In genomic region chr5:4040372-4040771, GRCm38 (mm10) we compare ENCODE assay signal across 10 mouse cellular contexts.
DNase-seq lines count a peak whose midpoint lies in the region; ATAC-seq and TF ChIP-seq lines count a peak whose summit lies in the region.
"Had no signal": no experiment of that assay in that cellular context is flagged by ENCODE, and none has a peak within 500 bp of the region (broad histone marks: within the 10 kb centered on the region; RNA-seq: fewer than 3 reads in every experiment).

No protein-coding gene starts in this region.

- no peak overlapping the region for H3K27ac ChIP-seq in kidney, postnatal 0 days
- H3K27ac ChIP-seq in bone marrow, adult 2 months (ENCODE audit: control insufficient read depth, insufficient read depth, low read depth, low read length, poor library complexity) = no peak overlapping the region
- no peak overlapping the region for H3K27ac ChIP-seq in neural tube, embryonic 15.5 days (replicated peaks)
- no peak overlapping the region for H3K27ac ChIP-seq in heart, embryonic 10.5 days
- H3K27ac ChIP-seq: midbrain, embryonic 12.5 days had no signal

- no peaks in the 10 kb centered on the region for H3K4me1 ChIP-seq in kidney, postnatal 0 days (replicated peaks; ENCODE audit: insufficient read depth, low read length)
- H3K4me1 ChIP-seq in bone marrow, adult 2 months (ENCODE audit: control insufficient read depth, insufficient read depth, low read length) = no peaks in the 10 kb centered on the region
- H3K4me1 ChIP-seq in neural tube, embryonic 15.5 days = no peaks in the 10 kb centered on the region
- H3K4me1 ChIP-seq in heart, embryonic 10.5 days = no peaks in the 10 kb centered on the region
- H3K4me1 ChIP-seq: midbrain, embryonic 12.5 days had no signal

- POLR2A ChIA-PET in Patski (lab: Charles Lee) = interaction anchor here (0.6 kb wide), 1 partner anchor 68 kb away, joined by 5 read pairs; no protein-coding TSS in a partner anchor

- no peak overlapping the region for H3K4me3 ChIP-seq in kidney, postnatal 0 days (replicated peaks; ENCODE audit: low read depth, low read length)
- H3K4me3 ChIP-seq in bone marrow, adult 2 months (replicated peaks; ENCODE audit: control insufficient read depth, low read depth, low read length) = no peak overlapping the region
- H3K4me3 ChIP-seq in neural tube, embryonic 15.5 days (replicated peaks) = no peak overlapping the region
- no peak overlapping the region for H3K4me3 ChIP-seq in heart, embryonic 10.5 days
- H3K4me3 ChIP-seq: midbrain, embryonic 12.5 days had no signal

- no peaks in the 10 kb centered on the region for H3K27me3 ChIP-seq in kidney, postnatal 0 days (ENCODE audit: insufficient read depth, low read length)
- H3K27me3 ChIP-seq in Patski = no peaks in the 10 kb centered on the region
- no peaks in the 10 kb centered on the region for H3K27me3 ChIP-seq in neural tube, embryonic 15.5 days (replicated peaks)
- no peaks in the 10 kb centered on the region for H3K27me3 ChIP-seq in heart, embryonic 10.5 days (ENCODE audit: insufficient read depth, poor library complexity, severe bottlenecking)
- H3K27me3 ChIP-seq: midbrain, embryonic 12.5 days had no signal

- peaks cover 41% of the 10 kb centered on the region; the same call in 1 of the 2 replicates for H3K36me3 ChIP-seq in kidney, postnatal 0 days (ENCODE audit: insufficient read depth, low read length)
- peaks cover 77% of the 10 kb centered on the region for H3K36me3 ChIP-seq in neural tube, embryonic 15.5 days
- peaks cover 70% of the 10 kb centered on the region for H3K36me3 ChIP-seq in heart, embryonic 10.5 days

- H3K4me2 ChIP-seq in kidney, postnatal 0 days (ENCODE audit: low read length) = no peak overlapping the region
- H3K4me2 ChIP-seq in neural tube, embryonic 15.5 days = no peak overlapping the region
- H3K4me2 ChIP-seq: midbrain, embryonic 12.5 days had no signal

- no peak overlapping the region for H3K9ac ChIP-seq in kidney, postnatal 0 days (ENCODE audit: low read depth, low read length)
- H3K9ac ChIP-seq in neural tube, embryonic 15.5 days (replicated peaks) = no peak overlapping the region
- H3K9ac ChIP-seq: midbrain, embryonic 12.5 days had no signal

- TF ChIP-seq POLR2A in bone marrow, adult 2 months (IDR thresholded peaks at IDR 0.05; ENCODE audit: borderline replicate concordance, control insufficient read depth, low read depth, low read length) = no peak

- H3K9me3 ChIP-seq in kidney, postnatal 0 days (replicated peaks; ENCODE audit: low read length) = no peaks in the 10 kb centered on the region
- H3K9me3 ChIP-seq in neural tube, embryonic 15.5 days (replicated peaks) = no peaks in the 10 kb centered on the region
- no peaks in the 10 kb centered on the region for H3K9me3 ChIP-seq in heart, embryonic 10.5 days
- H3K9me3 ChIP-seq: midbrain, embryonic 12.5 days had no signal

- no peak for ATAC-seq in kidney, postnatal 0 days (replicated peaks; ENCODE audit: low FRiP score, low read depth)
- no peak for ATAC-seq in Patski
- peak; percentile 68 for ATAC-seq in megakaryocyte, adult 5-6 weeks (ENCODE audit: poor library complexity, severe bottlenecking)
- ATAC-seq in neural tube, embryonic 15.5 days (ENCODE audit: low FRiP score) = no peak
- ATAC-seq: forebrain, embryonic 16.5 days had no signal

- CTCF ChIA-PET in Patski (lab: Charles Lee) = interaction anchor here (0.7 to 2.4 kb wide), 4 partner anchors 10 to 21 kb away, joined by 3 to 7 read pairs (median 3); no protein-coding TSS in a partner anchor

- WGBS in kidney, postnatal 0 days = 95% methylated on average over 6 of the region's 6 CpGs
- 88% methylated on average over 6 of the region's 6 CpGs for WGBS in bone marrow, adult 2 months
- 93% methylated on average over 6 of the region's 6 CpGs for WGBS in neural tube, embryonic 15.5 days
- WGBS in heart, embryonic 10.5 days = 89% methylated on average over 6 of the region's 6 CpGs

- in situ Hi-C loops in Patski (cut with MboI; ENCODE audit: low pct_unique_long_range_greater_than_20kb) = no loop called here

- no peak for DNase-seq in kidney, postnatal 0 days (ENCODE audit: low spot score)
- no peak for DNase-seq in kidney, adult 11 months
- no peak for DNase-seq in Patski (ENCODE audit: low read depth, low spot score)
- no peak for DNase-seq in heart, embryonic 10.5 days (ENCODE audit: low spot score)
- DNase-seq: cerebellum, postnatal 36 days had no signal

- peak; percentile 46; the same call in 1 of the 2 replicates for TF ChIP-seq CTCF in kidney, postnatal 0 days (IDR thresholded peaks at IDR 0.05; ENCODE audit: low read depth)
- peak; percentile 25 for TF ChIP-seq CTCF in Patski (IDR thresholded peaks at IDR 0.05)
- peak; percentile 48; the same call in 1 of the 2 replicates for TF ChIP-seq CTCF in bone marrow, adult 2 months (IDR thresholded peaks at IDR 0.05; ENCODE audit: control insufficient read depth, insufficient read depth, low read length)
